In the genomic region with DNA sequence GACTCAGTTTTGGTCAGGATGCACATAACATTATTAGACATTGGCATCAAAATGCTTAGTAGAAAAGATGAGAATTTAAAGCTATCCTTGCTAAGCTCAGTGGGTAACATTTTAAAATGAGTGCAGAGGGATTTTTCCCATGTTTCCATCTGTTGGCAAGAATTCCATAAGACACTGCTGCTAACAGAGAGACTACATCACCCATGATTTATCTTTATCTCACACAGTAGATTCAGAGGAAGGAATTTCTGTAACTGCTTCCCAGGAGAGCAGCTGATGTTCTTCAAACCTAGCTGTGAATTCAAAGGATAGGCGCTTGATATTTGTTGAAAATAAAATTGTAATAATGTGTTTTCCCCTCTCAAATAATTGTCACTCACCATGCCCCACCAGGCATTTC, we compare ENCODE assay signal across 24 mouse cellular contexts.
"Had no signal": no experiment of that assay in that cellular context is flagged by ENCODE, and none has a peak within 500 bp of the region (broad histone marks: within the 10 kb centered on the region; RNA-seq: fewer than 3 reads in every experiment).

No protein-coding gene starts in this region.

- H3K36me3 ChIP-seq: heart, embryonic 13.5 days; heart, embryonic 15.5 days; hindbrain, embryonic 13.5 days; hindbrain, embryonic 15.5 days; intestine, embryonic 15.5 days; limb, embryonic 13.5 days; limb, embryonic 15.5 days; liver, embryonic 12.5 days had no signal

- H3K4me1 ChIP-seq: heart, embryonic 15.5 days; hindbrain, embryonic 13.5 days; intestine, embryonic 15.5 days; liver, embryonic 12.5 days had no signal

- DNase-seq: gastrocnemius, postnatal 14 days; gastrocnemius, postnatal 36 days; heart, adult 18-20 months; heart, postnatal 14 days; heart, postnatal 36 days; kidney, adult 11 months; kidney, adult 2 months; kidney, adult 9 months; kidney, postnatal 14 days; kidney, postnatal 36 days; layer of hippocampus, adult 9-11 months; layer of hippocampus, postnatal 36 days; left cerebral cortex, postnatal 4 days had no signal

- H3K4me3 ChIP-seq: heart, embryonic 13.5 days; heart, embryonic 15.5 days; hindbrain, embryonic 13.5 days; hindbrain, embryonic 15.5 days; intestine, embryonic 15.5 days; limb, embryonic 13.5 days; limb, embryonic 15.5 days; liver, embryonic 12.5 days had no signal

- H3K9ac ChIP-seq: heart, embryonic 13.5 days; heart, embryonic 15.5 days; hindbrain, embryonic 13.5 days; hindbrain, embryonic 15.5 days; intestine, embryonic 15.5 days; limb, embryonic 13.5 days; limb, embryonic 15.5 days; liver, embryonic 12.5 days; liver, embryonic 14.5 days had no signal

- H3K9me3 ChIP-seq: heart, embryonic 13.5 days; heart, embryonic 15.5 days; hindbrain, embryonic 13.5 days; hindbrain, embryonic 15.5 days; intestine, embryonic 15.5 days; limb, embryonic 13.5 days; limb, embryonic 15.5 days; liver, embryonic 12.5 days had no signal

- ATAC-seq: hindbrain, postnatal 0 days; intestine, embryonic 15.5 days; liver, embryonic 12.5 days had no signal

- H3K4me2 ChIP-seq: heart, embryonic 11.5 days; heart, embryonic 13.5 days; heart, embryonic 15.5 days; hindbrain, embryonic 13.5 days; hindbrain, embryonic 15.5 days; intestine, embryonic 15.5 days; limb, embryonic 13.5 days; limb, embryonic 15.5 days; liver, embryonic 12.5 days had no signal

- H3K27me3 ChIP-seq: heart, embryonic 13.5 days; heart, embryonic 15.5 days; hindbrain, embryonic 13.5 days; hindbrain, embryonic 15.5 days; intestine, embryonic 15.5 days; limb, embryonic 13.5 days; limb, embryonic 15.5 days; liver, embryonic 12.5 days had no signal

- H3K27ac ChIP-seq: heart, embryonic 13.5 days; heart, embryonic 15.5 days; hindbrain, embryonic 13.5 days; hindbrain, embryonic 15.5 days; hindbrain, postnatal 0 days; intestine, embryonic 15.5 days; limb, embryonic 13.5 days; limb, embryonic 15.5 days; liver, embryonic 12.5 days; liver, embryonic 14.5 days had no signal
